Mouse (Mus musculus) left cerebral cortex, postnatal 10 days (tissue): ENCODE measurements at regions not wholly inside any gene's neighbourhood (a gene's known extent, or its start where the extent isn't known, plus 50 kb on each side); places are given as distances from the start of the nearest gene placed in this dataset.

Source experiments
- DNase-seq, 2 experiments: peaks; one replicate each; pipeline ENCODE4 v3.0.0; 2021 to 2022; ENCODE audit warnings: low spot score in 2 of 2, mixed read lengths in 1 of 2; ENCODE audit errors: extremely low spot score in 1 of 2
- intact Hi-C: fragments of 180-260 bp; cut with DNase I; formaldehyde crosslinking; loops from one replicate; pipeline ENCODE4 v1.15.1; 2025

DNA sequence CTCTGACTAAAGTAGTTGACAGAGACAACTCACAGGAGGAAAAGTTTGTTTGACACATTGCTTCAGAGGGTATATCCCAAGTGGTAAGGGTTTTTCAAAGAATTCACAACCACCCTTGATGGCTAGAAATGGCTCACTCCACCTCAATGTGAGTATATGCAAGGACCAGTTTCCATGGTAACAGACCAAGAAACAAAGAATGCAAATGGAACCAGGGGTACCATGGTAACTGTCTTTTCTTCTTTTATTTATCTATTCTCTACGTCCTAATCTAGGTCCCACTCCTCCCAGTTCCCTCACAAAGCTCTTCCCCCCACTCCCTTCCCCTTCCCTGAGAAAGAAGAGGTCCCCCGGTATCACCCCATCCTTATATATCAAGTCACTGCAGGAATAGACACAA is 57.5 kb downstream of the Ins1 start:
- DNase-seq: peak in 1 of 2 experiments; percentile 1

GRCm38 (mm10) chr19:52331398-52331797 is 67.3 kb downstream of the Ins1 start:
- no peak for DNase-seq
- intact Hi-C loops: no loop called here

More for the DNA sequence above, 57.5 kb downstream of the Ins1 start:
- intact Hi-C loops: no loop called here

DNA sequence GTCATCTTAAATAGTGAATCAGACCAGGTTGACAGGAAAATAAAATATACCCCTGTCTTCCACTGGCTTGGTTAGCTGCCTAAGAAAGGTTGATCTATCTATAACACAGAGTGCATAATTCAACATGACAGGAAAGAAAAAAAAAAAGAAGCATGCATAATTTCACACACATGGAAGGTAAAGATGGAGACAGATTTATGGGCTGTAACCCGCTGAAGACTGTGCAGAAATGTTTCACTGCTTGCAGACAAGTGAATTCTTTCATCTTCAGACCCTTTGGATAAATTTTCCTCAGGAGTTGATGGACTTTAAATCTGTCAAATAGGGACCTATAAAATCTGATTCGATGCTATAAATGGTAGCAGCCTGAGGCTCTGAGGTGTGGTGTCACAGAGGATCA is 91.1 kb downstream of the Ins1 start:
- intact Hi-C loops: no loop called here
- DNase-seq: no peak

DNA sequence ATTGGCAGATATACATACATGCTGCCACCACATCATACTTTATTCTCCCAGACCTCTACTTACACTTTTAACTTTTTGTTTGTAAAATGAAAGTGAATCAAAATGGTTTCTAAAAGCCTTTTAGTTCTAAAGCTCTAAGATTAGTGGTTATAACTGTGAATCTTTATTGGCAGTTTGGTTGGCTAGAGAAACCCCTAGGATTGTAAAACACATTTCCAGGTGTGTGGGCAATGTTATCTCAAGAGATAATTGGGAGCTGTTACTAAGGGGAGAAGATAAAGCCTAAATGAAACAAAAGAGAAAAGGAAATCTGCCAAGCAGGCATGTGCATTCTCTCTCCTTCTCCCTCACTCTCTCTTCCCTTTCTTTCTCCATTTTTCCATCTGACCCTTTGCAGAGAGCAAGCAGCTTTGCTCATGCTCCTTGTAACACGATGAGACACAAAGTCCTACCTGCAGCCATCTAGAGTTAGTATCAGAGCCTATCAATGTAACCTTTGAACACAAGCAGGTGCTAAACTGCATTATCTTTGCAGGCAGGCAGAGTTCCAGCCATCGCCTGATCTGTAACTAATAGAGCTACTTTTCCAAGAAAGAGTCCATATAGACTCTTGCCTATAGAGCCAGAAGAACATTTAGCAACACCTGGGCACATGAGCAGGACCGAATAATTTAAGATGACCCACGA is 110.9 kb downstream of the Ins1 start:
- intact Hi-C loops: no loop called here
- no peak for DNase-seq

DNA sequence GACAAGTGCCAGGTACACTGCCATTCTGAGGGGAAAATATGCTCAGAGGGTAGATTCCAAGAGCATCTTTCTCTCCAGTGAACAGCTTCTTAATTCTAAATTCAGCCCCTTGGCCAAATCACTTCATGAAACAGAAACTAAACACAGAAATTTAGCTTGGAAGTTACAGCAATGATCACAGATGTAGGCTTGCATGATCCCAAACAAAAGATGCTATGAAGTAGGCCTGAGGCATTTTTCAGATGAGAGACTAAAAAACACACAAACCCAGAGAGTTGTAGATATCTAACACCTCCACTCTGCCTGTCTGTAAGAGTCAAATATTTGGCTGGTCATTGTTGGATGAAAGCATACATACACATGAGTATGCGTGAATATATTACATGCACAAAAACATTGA is 142.6 kb downstream of the Ins1 start:
- intact Hi-C loops: no loop called here
- DNase-seq: no peak

GRCm38 (mm10) chr19:52428768-52429167 is 164.7 kb downstream of the Ins1 start:
- intact Hi-C loops: no loop called here
- no peak for DNase-seq

DNA sequence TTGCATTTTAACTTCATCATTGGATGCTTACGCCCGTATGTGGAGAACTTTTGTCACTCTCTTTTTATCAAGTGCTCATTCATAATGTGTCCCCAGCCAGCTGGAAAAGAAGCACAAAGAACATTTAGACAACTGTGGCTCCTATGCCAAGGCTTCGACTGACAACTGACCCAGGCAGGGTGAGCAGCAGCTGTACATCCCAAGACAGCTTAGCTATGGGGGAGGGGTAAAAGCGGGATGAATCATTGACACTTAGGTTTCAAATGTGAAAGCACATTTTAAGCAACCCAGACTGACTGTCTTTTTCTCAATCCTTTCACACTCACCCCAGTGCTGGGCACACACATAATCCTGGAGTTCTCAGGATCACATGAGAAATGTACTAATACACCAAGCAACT is 178.4 kb downstream of the Ins1 start:
- DNase-seq: no peak
- intact Hi-C loops: no loop called here

- no peak for DNase-seq
- intact Hi-C loops: no loop called here
Observed at GRCm38 (mm10) chr19:52448931-52449330, 184.8 kb downstream of the Ins1 start.

DNA sequence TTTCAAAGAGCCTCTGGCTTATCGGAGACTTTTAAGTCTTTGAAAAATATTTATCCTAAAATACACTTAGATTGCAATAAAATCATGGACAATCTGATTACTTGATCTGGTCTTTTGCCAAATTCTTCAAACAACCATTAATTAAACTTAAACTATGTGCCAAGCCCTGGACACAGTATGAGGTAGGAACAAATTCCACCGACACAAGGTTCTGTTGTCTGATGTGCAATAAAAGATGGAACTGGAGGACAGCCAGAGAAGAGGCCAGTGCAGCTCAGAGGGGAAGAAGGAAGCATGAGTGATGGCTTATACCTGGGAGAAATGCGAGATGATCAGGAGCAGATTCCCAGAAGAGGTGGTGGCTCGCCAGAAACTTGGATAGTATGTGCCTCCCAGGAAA is 185.3 kb downstream of the Ins1 start:
- DNase-seq: no peak
- intact Hi-C loops: no loop called here
